Mouse (Mus musculus): ENCODE measurements around the gene Supt3.

DNA sequence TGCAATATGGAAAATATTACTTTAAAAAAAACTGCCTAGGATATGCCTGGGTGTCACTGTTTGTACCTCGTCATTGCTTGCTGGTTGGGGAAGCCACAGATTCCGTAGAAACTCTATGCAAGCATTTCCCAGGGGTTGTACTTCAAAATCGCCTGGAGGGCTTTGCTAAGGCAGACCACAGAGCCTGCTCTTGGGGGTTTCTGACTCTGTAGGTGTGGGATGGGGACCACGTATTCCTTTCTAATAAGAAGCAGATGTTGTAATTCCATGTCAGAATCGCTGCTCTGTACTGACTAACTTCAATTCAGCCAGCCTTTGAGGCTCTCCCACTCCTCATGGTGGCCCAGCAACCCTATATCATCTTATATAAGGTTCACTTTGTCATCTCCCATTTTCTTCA, 8.4 kb upstream of the Supt3 start:
- TF ChIP-seq CTCF (IDR thresholded peaks at IDR 0.05; ENCODE audit: low read depth, low read length) (no peak), POLR2A (IDR thresholded peaks at IDR 0.05; ENCODE audit: extremely low read depth, insufficient read depth, low read length) (no peak)
